Mouse (Mus musculus): Measurements from ENCODE around the gene Inmt. TPM values are rescaled to one million over a fixed set of nuclear protein-coding genes. Genes with fewer than 3 reads are reported as not detected.
A peak's percentile ranks its signal among the peaks of the same experiment; 100 is the strongest.

Inmt gene
- total RNA-seq, 2 experiments from 2014 or later, result 10.1 to 26.1 TPM

DNA sequence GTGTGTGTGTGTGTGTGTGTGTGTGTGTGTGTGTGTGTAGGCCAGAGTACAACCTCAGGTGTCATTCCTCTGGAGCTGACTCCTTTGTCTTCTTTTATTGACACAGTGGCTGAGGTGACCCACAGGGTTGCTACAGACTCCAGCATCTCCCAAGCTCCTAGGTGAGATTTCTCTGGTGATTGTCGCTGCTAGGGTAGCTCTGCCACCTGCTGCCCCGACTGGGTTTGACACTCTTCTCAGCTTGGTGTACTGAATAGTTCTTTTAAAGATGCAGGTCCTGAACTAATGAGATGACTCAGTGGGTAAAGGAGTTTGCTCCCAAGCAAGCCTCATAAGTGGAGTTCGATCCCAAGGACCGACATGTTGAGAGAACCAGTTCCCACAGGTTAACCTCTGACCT lies 3.2 kb downstream of the Inmt start:
- no peak for DNase-seq (ENCODE audit: low spot score in 2 of 2)

DNA sequence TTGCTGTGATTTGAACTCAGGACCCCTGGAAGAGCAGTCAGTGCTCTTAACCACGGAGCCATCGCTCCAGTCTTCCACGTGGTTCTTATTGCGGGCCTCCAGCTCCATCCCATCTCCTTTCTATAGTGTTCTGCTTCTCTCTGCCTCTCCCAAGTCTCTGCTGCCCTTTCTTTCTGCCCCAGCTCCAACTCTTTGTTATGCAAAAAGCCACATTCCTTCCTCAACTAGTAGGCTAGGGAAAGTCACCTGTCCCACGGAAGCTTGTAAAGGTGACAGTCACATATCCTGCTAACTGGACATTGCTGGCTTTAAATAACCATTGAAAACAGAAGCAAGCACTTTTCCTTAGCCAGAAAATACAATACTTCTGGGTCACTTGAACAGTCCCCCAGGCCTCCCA lies 5.0 kb downstream of the Inmt start:
- DNase-seq (ENCODE audit: low spot score in 2 of 2), result no peak

DNA sequence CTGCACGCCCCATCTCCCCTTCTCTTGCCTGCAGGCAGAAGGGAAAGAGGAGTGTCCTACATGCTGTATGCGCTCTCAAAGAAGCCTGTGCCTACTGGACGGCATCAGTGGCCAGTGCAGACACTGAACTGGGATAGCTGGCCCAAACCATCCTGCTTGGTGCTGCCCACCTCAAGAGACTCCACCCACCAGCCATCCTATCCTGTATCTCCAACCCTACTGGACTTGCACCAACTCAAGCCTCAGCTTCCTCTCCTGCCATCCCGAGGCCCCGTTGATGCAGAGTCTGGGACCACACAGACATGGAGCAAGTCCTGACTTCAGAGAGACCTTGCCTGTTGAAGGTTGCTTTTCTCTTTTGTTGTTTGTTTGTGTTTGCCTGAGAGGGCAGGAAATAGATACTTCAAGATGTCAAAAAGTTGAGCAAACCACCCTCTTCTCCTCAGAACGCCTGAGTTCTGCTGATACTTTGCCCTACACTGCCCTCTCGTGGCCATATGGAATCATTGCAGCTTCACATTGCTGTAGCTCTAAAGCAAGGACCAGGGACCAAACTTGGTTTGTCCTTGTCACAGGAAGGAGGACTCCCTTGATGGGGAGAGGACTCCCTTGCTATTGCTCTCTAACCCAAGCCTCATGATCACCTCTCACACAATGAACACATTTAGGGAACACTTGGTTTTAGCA lies 7.9 kb downstream of the Inmt start:
- peak; percentile 71 to 72 for DNase-seq (ENCODE audit: low spot score in 2 of 2)

DNA sequence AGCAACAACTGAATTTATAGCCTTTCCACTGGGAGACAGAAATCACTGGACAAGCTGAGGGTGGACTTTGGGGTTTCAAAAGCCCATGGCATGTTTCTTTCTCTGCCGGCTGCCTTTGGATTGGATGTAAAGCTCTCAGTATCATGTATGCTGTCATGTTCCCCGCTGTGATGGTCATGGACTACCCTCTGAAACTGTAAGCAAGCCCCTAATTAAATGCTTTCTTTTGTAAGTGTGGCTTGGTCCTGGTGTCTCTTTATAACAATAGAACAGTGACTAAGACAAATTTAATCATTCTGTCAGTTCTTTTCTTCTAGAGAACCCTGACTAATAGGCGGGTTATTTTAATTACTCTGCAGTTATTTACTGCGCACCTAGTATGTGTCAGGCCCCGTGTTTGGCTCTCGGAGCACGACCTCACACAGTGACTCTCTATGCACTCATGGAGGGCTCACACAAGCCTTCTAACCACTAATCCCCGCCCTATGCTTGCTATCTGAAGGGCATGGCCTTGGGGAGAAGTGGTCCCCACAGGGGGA lies 11.7 kb downstream of the Inmt start:
- DNase-seq (ENCODE audit: low spot score in 2 of 2), result no peak

DNA sequence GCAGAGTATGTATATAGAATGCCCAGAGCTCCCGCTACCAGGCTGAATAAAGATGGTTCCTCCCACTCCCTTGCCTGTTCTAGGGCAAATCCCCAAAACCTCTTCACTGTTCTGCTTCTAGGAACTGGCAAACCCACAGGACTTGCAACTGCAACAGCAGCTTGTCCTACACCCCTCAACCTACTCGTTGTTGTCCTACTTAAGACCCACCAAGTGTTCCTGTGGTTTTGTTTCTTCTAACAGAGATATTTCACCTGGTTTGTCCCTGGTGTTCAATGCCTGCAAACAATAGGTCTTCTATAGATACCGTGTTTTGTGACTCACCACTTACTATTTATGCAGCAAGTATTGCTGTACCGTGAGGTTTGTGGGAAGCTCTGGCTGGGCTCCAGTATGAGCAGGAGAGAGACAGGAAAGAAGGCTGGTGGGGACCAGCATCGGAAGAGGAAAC lies 13.5 kb downstream of the Inmt start:
- DNase-seq (ENCODE audit: low spot score in 2 of 2), result no peak

DNA sequence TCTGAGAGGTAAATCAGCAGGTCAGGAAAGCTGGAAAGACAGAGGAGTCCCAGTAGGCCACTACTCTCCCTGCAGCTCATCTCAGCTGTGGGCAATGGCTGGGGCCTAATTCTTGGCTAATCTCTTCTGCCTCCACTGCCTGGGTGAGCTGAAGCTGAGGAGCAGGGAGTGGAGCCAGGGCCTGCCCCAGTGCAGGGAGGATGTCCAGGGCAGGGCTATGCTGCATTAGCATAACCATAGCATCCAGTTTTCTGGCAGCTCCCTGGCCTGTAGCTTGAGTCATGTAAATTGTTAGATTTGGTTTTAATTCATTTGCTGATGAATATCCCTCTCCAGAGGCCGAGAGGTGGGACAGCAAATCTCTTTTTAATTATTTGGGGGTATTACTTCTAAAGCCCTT lies 15.6 kb downstream of the Inmt start:
- no peak for DNase-seq (ENCODE audit: low spot score in 2 of 2)

DNA sequence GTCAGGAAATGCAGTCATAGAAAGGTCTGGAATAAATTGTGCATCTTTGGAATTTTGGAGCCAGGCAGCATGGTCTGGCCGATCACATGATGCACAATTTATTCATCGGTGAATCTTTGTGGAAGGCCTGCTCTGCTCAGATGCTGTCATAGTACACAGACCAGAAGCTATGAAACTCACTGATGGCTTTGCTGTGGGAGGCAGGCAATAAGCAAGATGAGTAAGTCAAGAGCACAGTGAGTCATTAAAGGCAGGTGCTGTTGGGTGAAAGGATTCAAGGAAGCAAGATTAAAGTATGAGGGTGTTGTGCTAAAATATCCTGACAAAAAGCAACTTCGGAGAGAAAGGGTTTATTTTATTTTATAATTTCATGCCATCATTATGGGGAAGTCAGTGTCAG lies 22.6 kb downstream of the Inmt start:
- DNase-seq (ENCODE audit: low spot score in 2 of 2), result no peak

DNA sequence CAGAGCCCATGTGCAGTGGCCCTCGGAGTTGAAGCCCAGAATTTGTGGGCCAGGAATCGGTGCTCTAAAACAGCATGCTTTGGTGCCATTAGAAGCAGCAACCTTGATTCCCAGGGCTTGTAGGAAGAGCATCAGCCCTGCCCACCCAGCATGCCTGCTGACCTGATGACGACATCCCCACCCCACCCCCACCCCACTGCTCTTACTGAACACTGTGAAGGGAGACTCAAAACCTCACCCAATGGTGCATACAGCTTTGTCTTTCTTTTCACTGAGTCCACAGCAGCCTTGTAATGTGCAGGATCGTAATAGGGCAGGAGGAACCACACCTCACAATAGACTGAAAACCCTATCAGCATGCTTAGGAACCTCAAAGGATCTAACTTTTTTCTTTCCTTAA lies 28.7 kb downstream of the Inmt start:
- DNase-seq (ENCODE audit: low spot score in 2 of 2), result no peak

DNA sequence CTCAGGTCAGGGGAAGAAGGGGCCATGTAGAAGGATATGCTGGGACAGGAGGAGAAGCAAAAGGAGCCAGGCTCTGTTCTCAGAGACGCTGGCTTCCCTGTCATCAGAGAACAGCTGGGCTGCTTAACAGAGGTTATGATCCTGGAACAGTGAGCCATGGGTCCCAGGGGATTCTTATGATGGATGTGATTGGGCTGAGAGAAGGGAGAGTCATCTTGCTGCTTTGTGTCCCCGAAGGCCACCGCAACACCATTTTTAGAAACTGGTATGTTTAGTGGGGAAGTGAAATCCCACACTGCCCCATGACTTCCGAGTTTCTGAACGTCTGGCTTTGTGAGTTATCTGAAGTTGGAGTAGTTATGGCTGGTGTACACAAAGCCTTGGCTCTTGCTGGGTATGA lies 29.6 kb downstream of the Inmt start:
- DNase-seq (ENCODE audit: low spot score in 2 of 2), result no peak

DNA sequence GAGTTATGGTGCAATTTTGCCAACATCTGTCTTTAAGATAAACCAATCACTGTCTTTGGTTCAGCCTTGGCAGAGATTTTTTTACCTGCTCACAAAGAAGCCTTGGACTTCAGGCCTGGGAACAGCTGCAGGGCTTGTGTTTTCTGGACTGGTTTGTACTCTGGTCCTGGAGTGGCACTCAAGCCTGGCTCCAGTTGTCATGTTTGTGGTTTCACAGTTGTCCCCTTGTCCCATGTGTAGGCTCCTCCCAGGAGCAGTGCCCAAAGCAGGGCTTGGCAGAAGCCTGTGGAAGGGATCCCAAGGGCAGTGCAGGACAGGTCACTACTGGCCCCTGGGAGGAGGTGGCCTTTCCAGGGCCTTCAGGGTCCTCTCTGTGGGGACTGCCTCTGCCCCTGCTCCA lies 36.5 kb downstream of the Inmt start:
- DNase-seq (ENCODE audit: low spot score in 2 of 2), result no peak

DNA sequence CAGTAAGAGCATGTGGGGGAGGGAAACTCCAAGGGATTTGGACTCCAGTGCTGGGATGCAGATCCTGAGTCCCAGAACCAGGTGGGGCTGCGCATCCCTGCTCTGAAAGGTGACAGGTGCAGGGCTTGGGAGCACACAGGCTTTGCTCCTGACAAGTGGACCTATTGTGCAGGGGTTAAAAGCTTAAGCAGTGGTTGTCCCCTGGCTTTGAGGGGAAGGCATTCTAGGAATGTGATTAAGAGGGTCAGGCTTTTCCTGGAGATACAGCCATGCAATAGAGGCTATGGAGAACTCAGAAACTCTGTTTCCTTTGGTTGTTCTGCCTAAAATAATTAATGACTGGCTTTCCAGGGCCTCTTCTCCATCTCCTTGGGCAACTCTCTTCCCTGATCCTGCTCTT lies 41.4 kb downstream of the Inmt start:
- DNase-seq (ENCODE audit: low spot score in 2 of 2), result no peak

DNA sequence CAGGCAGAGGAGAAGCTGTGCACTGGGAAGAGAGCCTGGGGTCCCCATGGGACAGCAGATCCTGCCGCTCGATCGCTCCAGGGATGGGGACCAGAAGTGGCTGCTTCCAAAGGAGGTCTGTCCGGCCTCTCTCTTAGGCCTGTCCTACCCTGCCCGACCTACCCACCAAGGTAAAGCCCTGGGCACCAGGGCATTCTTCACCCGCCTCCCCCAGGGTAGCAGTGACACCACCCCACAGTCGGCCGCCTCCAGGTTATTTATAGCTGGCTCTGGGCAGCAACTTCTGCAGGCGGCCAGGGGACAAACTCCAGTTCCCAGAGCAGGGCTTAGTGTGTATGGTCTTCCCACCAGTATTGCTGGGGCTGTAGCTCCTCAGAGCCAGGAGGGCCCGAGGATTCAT lies 42.0 kb downstream of the Inmt start, which contains the start of gene Crhr2:
Crhr2 (minus strand) TSS at position 223 of the 400 bp plus-strand sequence.
- DNase-seq (ENCODE audit: low spot score in 2 of 2), result no peak

DNA sequence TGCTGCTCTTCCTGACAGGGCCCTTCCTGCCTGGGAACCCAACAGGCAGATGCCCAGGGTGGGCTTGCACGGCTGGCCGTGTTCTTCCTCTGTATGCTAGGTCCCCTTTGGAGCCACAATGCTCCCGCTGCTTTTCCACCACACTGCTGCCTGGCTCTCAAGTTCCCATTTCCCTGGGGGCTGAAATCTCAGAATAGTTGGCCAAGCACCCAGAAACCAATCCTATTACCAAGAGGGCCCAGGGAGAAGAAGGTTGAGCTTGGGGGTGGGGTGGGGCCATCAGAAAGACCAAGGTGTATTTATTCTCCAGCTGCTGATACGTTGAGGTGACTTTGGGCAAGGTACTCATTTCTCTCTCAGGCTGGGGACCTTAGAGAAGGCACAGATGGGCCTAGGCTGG lies 43.5 kb downstream of the Inmt start:
- DNase-seq (ENCODE audit: low spot score in 2 of 2), result no peak

DNA sequence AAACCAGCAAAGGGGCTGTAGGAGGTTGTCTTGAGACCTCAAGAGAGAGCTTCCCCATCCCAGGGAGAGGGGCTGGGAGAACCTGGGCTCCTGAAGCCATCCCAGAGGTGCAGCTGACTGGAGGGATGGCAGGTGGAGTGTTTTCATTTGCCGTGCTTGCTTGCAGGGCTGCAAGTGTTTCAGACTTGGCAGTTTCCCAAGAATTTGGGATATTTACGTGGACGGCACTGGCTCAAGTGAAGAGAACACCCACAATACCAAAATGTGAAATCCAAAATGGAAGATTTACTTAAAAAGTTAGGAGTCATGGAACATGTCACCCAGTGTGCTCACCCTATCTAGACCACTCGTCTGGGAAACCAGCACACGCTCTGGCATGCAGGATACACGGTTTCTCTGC lies 44.2 kb downstream of the Inmt start:
- no peak for DNase-seq (ENCODE audit: low spot score in 2 of 2)

DNA sequence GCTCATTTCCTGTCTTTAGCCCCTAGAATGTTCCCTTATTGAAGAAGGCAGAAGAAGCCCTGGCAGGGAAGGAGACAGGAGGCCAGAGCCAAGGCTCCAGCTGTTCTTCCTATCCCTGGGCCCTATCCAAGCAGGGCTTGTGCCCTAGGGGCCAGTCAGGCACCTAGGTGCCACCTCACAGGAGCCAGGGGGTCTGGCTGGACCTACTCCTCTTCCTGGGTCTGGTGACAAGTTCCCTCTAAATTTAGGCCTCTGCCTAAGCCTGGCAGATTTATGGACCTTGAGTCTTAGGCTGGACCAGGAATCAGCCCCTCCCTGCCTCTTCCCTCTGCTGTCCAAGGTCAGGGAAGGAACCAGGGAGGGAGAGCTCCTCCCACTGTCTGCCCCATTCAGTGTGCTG lies 46.5 kb downstream of the Inmt start:
- DNase-seq (ENCODE audit: low spot score in 2 of 2), result no peak

DNA sequence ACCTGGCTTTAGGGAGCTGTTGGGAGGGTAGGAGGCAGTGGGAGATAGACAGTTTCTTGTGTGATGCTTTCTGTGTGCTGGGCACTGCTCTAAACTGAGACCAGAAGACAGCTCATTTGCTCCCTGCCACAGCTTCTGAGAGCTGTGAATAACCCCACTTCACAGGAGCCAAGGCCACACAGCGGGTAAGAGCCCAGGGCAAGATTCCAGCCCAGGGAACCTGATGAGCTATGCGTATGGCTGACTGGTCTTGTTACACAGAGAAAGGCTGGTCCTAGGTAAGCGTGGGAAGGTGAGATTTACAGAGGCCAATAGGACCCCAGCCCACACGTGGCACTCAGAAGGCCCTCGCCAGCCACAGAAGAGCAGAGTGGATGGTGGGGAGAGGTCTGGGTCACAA lies 48.3 kb downstream of the Inmt start:
- no peak for DNase-seq (ENCODE audit: low spot score in 2 of 2)

DNA sequence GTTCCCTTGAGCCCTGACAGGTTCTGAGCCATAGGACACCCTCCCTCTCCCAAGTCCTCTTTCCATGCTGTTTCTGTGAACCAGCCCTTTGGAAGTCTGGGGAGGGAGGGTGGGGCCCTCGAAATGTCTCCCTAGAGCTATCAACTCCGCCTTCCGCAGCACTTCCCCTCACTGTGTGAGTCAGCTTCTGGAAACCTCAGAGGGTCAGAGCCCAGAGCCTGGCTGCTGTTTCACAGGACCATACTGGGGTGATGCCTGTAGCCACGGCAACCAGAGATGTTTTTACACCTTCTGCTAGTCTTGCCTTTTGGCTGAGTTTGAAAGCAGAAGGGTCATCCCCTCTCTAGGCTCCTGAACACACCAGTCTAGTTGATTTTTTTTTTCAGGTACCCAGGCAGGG lies 51.8 kb downstream of the Inmt start:
- DNase-seq (ENCODE audit: low spot score in 2 of 2), result no peak

Other genes starting within 250 kb of the Inmt start
- gene Nod1, start 202.4 kb downstream of the Inmt start, total RNA-seq (2021), result 1 to 10 TPM; 9.0 to 9.4 TPM
- 1 to 10 TPM; 6.0 to 9.2 TPM for gene Ggct, start 182.1 kb downstream of the Inmt start, total RNA-seq (2021)
- 10 to 100 TPM; 72.0 to 86.6 TPM for gene Gars, start 137.0 kb downstream of the Inmt start, total RNA-seq (2021)
- under 1 TPM in 1 of 2 experiments, not detected in 1; 0.35 TPM for gene Crhr2, start 42.0 kb downstream of the Inmt start, total RNA-seq (2021)
- gene Mindy4, start 28.3 kb upstream of the Inmt start, total RNA-seq (2021), result 1 to 10 TPM; 4.9 to 5.7 TPM
- gene Aqp1, start 161.4 kb upstream of the Inmt start, total RNA-seq (2021), result 100 to 1,000 TPM in 1 of 2 experiments, 10 to 100 TPM in 1; 41.5 to 104 TPM
- gene Ghrhr, start 201.3 kb upstream of the Inmt start, total RNA-seq (2021), result not detected